Mouse (Mus musculus) cortical plate, adult 2 months (tissue): Measurements from ENCODE around the gene Spem2.

ENCODE experiments used
- CTCF ChIP-seq: fragments of 200-500 bp; IDR thresholded peaks from 2 replicates; pipeline ENCODE4 v1.5.1; 2011; ENCODE audit warnings: mild to moderate bottlenecking, control low read depth, low read length; ENCODE audit not compliant: insufficient read depth; ENCODE audit errors: extremely low read depth
- POLR2A ChIP-seq: fragments of 200-500 bp; IDR thresholded peaks from 2 replicates; pipeline ENCODE4 v1.6.1; 2011; ENCODE audit warnings: mild to moderate bottlenecking, low read length, control low read depth; ENCODE audit not compliant: insufficient read depth; ENCODE audit errors: extremely low read depth

DNA sequence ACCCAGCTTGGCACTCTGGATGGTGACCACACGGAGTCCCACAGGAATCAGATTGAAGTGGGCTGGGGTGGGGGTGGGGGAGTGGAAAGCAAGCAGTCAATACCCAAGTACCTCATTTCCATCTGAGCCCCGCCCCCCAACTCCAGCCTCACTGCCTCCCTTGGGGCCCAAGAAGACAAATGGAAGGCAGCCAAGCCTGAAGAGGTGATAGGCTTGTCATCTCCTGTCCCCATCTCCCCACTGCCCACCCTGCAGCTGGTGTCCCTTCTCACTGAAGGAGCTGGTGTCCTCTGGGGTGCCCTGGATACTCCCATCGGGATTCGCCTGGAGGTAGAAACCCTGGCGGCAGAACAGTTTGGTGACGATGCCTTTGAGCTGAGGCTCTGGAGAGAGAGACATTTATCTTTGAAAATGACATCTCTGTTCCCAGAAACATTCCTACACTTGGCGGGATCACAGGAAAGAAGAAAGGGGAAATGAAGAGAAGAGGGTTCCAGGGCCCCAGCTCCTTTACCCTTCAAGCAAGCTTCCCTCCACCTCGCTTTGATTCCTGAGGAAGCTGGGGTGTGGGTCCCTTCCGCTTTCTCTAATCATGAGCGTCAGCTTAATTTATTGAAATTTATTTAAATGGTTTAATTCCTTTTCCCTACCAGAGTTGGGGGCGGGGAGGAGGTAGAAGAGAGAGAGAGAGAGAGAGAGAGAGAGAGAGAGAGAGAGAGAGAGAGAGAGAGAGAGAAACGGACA, 18.7 kb downstream of the Spem2 start:
- TF ChIP-seq CTCF (no peak), POLR2A (no peak)
